Mouse (Mus musculus): ENCODE data around the gene Tacc3.

DNA sequence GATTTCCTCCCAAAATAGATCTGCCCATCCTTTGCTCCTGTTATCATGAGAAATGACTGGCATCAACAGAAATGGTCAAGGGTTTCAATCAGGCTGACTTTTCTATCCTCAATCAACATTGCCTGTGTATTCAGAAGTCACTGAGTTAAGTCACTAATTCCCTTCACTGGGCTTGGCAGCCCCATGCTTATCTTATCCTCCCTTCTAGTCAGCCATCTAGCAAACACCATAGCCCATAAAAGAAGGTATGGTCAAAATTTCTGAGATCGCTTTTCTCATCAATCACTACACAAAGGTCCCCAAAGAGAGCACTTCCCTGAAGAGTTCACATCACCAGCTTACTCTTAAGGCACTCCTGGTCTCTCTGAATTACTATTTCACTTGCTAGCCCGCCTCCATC lies 6.9 kb upstream of the Tacc3 start:
- TF ChIP-seq CTCF (IDR thresholded peaks at IDR 0.05; ENCODE audit: low read depth, low read length) (no peak), POLR2A (IDR thresholded peaks at IDR 0.05; ENCODE audit: insufficient read depth, low read length) (no peak), EP300 (IDR thresholded peaks at IDR 0.05; ENCODE audit: insufficient read depth, low read depth, low read length) (no peak)

Data from ES-Bruce4 (cell line).